In the genomic region with DNA sequence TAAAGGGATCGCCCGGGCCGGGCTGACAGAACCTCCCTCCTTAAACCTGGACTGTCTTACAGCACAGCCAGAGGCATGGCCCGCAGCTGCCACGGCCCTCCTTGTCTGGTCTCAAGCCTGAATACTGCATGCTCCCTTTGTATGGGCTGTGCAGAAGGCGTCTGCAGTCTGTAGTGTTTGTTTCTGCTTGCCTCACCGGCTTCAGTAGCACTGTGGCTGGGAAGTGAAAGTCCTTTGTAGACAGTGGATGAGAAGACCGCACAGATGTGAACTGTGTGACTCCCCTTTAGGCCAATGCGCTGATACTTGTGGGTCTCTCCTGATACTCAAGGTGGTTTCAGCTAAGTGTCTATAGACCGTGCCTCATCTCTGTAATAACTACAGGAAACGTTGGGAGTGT, we compare ENCODE assay signal across 22 mouse cellular contexts.
DNase-seq lines count a peak whose midpoint lies in the region; ATAC-seq lines count a peak whose summit lies in the region.
"Had no signal": no experiment of that assay in that cellular context is flagged by ENCODE, and none has a peak within 500 bp of the region (broad histone marks: within the 10 kb centered on the region; RNA-seq: fewer than 3 reads in every experiment).

No protein-coding gene starts in this region.

- 81% methylated on average over 11 of the region's 11 CpGs for WGBS in heart, embryonic 13.5 days
- WGBS in heart, embryonic 12.5 days: 83% methylated on average over 11 of the region's 11 CpGs
- 90% methylated on average over 11 of the region's 11 CpGs for WGBS in hindbrain, embryonic 14.5 days

- H3K27me3 ChIP-seq in heart, embryonic 13.5 days (replicated peaks): peaks cover 7% of the 10 kb centered on the region; the same call in 1 of the 2 replicates
- peaks cover 16% of the 10 kb centered on the region; the same call in 1 of the 2 replicates for H3K27me3 ChIP-seq in heart, embryonic 12.5 days (replicated peaks)
- no peaks in the 10 kb centered on the region for H3K27me3 ChIP-seq in hindbrain, embryonic 14.5 days (ENCODE audit: control insufficient read depth, insufficient read depth, low read length)
- H3K27me3 ChIP-seq: embryonic facial prominence, embryonic 13.5 days; forebrain, embryonic 12.5 days; hindbrain, embryonic 12.5 days had no signal

- 0 out of 2 replicates have a peak overlapping the region, but pooled peaks have one; percentile 19 for H3K9ac ChIP-seq in heart, embryonic 13.5 days
- H3K9ac ChIP-seq in heart, embryonic 12.5 days: no peak overlapping the region
- H3K9ac ChIP-seq in hindbrain, embryonic 14.5 days: no peak overlapping the region
- H3K9ac ChIP-seq: embryonic facial prominence, embryonic 13.5 days; forebrain, embryonic 12.5 days; forebrain, postnatal 0 days; hindbrain, embryonic 12.5 days had no signal

- no peak for ATAC-seq in heart, embryonic 13.5 days (ENCODE audit: extremely low read depth, insufficient number of reproducible peaks, low FRiP score, low TSS enrichment)
- ATAC-seq in heart, embryonic 12.5 days (ENCODE audit: insufficient number of reproducible peaks, low FRiP score): no peak
- 0 out of 2 replicates have a peak, but pooled peaks have one; percentile 13 for ATAC-seq in common myeloid progenitor, adult 5-6 weeks (replicated peaks; ENCODE audit: low read depth, poor library complexity, severe bottlenecking)
- ATAC-seq in neutrophil, adult 5-6 weeks (ENCODE audit: extremely low read depth, insufficient number of reproducible peaks, low FRiP score, poor library complexity, severe bottlenecking): peak; percentile 34; the same call in 1 of the 2 replicates
- ATAC-seq in hindbrain, embryonic 14.5 days (ENCODE audit: low FRiP score): no peak
- ATAC-seq: forebrain, postnatal 0 days; hindbrain, postnatal 0 days had no signal

- no peaks in the 10 kb centered on the region for H3K9me3 ChIP-seq in heart, embryonic 13.5 days
- H3K9me3 ChIP-seq in heart, embryonic 12.5 days (replicated peaks): no peaks in the 10 kb centered on the region
- H3K9me3 ChIP-seq in hindbrain, embryonic 14.5 days (ENCODE audit: control insufficient read depth, low read length): no peaks in the 10 kb centered on the region
- H3K9me3 ChIP-seq: embryonic facial prominence, embryonic 13.5 days; forebrain, embryonic 12.5 days; G1E; hindbrain, embryonic 12.5 days had no signal

- peaks cover 9% of the 10 kb centered on the region for H3K4me1 ChIP-seq in heart, embryonic 13.5 days
- peaks cover 11% of the 10 kb centered on the region for H3K4me1 ChIP-seq in heart, embryonic 12.5 days (replicated peaks)
- no peaks in the 10 kb centered on the region for H3K4me1 ChIP-seq in hindbrain, embryonic 14.5 days (replicated peaks; ENCODE audit: control insufficient read depth, insufficient read depth, low read length)
- H3K4me1 ChIP-seq: hindbrain, embryonic 12.5 days had no signal

- no peak overlapping the region for H3K27ac ChIP-seq in heart, embryonic 13.5 days (replicated peaks)
- H3K27ac ChIP-seq in heart, embryonic 12.5 days (ENCODE audit: poor library complexity, severe bottlenecking): no peak overlapping the region
- H3K27ac ChIP-seq in hindbrain, embryonic 14.5 days: no peak overlapping the region
- H3K27ac ChIP-seq: embryonic facial prominence, embryonic 13.5 days; forebrain, embryonic 12.5 days; heart, adult 2 months; hindbrain, embryonic 12.5 days; hindbrain, postnatal 0 days had no signal

- H3K4me2 ChIP-seq in heart, embryonic 13.5 days: no peak overlapping the region
- H3K4me2 ChIP-seq in heart, embryonic 12.5 days: no peak overlapping the region
- H3K4me2 ChIP-seq in hindbrain, embryonic 14.5 days (replicated peaks): no peak overlapping the region
- H3K4me2 ChIP-seq: embryonic facial prominence, embryonic 13.5 days; forebrain, embryonic 12.5 days; hindbrain, embryonic 12.5 days had no signal

- H3K4me3 ChIP-seq in heart, embryonic 13.5 days: no peak overlapping the region
- H3K4me3 ChIP-seq in heart, embryonic 12.5 days: no peak overlapping the region
- no peak overlapping the region for H3K4me3 ChIP-seq in hindbrain, embryonic 14.5 days (replicated peaks; ENCODE audit: low read length)
- H3K4me3 ChIP-seq: embryonic facial prominence, embryonic 13.5 days; forebrain, embryonic 12.5 days; heart, adult 2 months; hindbrain, embryonic 12.5 days had no signal

- peak; percentile 51 to 56 for DNase-seq in spleen, postnatal 36 days (ENCODE audit: low spot score in 2 of 2)
- DNase-seq in spleen, postnatal 10 days (ENCODE audit: low spot score in 2 of 2): no peak
- DNase-seq in cerebellum, adult 9-10 months: no peak
- no peak for DNase-seq in hindbrain, embryonic 14.5 days (ENCODE audit: low spot score)
- DNase-seq: adrenal gland, adult 8-10 months; adrenal gland, postnatal 36 days; cerebellum, adult 2 months; cerebellum, postnatal 25 days; forebrain, postnatal 0 days; gastrocnemius, postnatal 36 days; heart, adult 2 months; heart, postnatal 10 days; heart, postnatal 4 days had no signal

- peaks cover 61% of the 10 kb centered on the region for H3K36me3 ChIP-seq in heart, embryonic 13.5 days
- H3K36me3 ChIP-seq in heart, embryonic 12.5 days: peaks cover 51% of the 10 kb centered on the region
- H3K36me3 ChIP-seq in hindbrain, embryonic 14.5 days (replicated peaks; ENCODE audit: control insufficient read depth, insufficient read depth): no peaks in the 10 kb centered on the region

Comparison
In these comparisons a context has a peak if more than half of its experiments do, and no peak if none do; other contexts are left out.
1. DNase-seq: peak in spleen, postnatal 36 days (2 of 2); none in spleen, postnatal 10 days (0 of 2), cerebellum, adult 9-10 months (single experiment) and hindbrain, embryonic 14.5 days (single experiment).
2. ATAC-seq: peak in common myeloid progenitor, adult 5-6 weeks (single experiment) and neutrophil, adult 5-6 weeks (single experiment); none in heart, embryonic 13.5 days (single experiment), heart, embryonic 12.5 days (single experiment) and hindbrain, embryonic 14.5 days (single experiment).